Mouse (Mus musculus): ENCODE results near the gene Tsc22d3.

DNA sequence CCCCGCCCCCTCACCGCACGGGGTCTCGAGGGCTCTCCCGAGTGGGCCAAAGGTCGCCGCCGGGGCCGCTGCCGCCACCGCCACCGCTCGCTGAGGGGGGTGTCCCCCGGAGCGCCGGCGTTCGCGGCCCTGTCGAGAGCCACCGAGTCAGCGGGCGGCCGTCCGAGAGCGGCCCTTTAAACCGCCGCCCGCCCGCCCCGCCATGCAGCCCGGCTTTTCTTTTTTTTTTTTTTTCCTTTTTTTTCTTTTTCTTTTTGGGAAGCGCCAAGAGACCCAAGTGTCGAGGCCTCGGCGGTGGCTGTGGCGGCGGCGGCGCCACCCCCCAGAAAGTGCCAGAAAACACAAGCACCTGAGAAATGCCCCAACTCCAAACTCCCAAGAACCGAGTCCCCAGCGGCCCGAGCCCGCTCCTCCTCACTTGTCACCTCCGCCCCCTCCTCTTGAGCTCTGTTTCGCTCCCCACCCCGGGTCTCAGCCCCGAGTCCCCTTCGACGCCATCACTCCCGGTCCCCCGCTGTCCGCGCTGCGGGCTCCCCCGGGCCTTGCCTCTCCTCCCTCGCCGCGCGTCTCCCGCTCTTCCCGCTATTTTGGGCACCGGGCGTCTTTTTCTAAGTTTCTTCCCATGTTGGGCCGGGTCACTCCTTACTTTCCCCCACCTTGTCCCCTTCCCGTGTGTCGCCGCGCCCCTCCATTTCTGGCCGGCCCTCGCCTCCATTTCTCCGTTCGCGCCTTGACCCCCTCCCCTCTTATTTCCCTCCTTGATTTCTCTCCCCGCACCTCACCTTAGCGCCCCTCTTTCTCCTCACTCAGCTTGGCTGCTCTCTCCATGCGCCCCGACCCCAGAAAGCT lies 674 bp downstream of the Tsc22d3 start:
- no peak for TF ChIP-seq EP300 (IDR thresholded peaks at IDR 0.05; ENCODE audit: low read depth)
- TF ChIP-seq CTCF (IDR thresholded peaks at IDR 0.05; ENCODE audit: low read depth): no peak

All from heart, postnatal 0 days (tissue).